Mouse (Mus musculus): ENCODE measurements around the gene Prrxl1. TPM values are rescaled to one million over a fixed set of nuclear protein-coding genes. Genes with fewer than 3 reads are reported as not detected.

The Prrxl1 gene
- polyA plus RNA-seq, 1 experiment: not detected

DNA sequence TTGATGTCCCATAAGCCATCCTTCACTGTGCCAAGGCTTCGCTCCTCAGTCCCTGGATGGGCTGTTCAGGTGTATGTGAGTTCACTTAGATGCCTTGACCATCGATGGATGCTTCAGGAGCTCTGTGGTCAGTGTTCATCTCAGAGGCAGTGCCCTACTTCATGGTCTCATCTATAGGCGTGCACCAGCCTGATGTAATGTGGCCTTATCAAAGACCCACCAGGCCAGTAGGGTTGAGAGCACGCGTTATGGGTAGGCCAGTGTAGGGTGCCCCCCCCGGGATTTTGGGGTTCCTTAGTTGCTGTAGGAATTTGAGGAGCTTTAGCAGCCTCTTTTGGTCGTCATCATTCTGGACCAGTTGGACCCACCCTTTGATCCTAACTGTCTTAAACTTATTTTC, 25.6 kb downstream of the Prrxl1 start:
- WGBS: 83% methylated on average over 7 of the region's 7 CpGs
- H3K4me3 ChIP-seq (ENCODE audit: low read depth, low read length): no peak overlapping the region
- H3K36me3 ChIP-seq (ENCODE audit: control insufficient read depth, insufficient read depth, low read length): no peaks in the 10 kb centered on the region
- H3K27me3 ChIP-seq (ENCODE audit: control insufficient read depth, insufficient read depth, low read length): no peaks in the 10 kb centered on the region
- H3K4me1 ChIP-seq (ENCODE audit: control insufficient read depth, insufficient read depth, insufficient read length, low read length): no peaks in the 10 kb centered on the region
- H3K27ac ChIP-seq (ENCODE audit: insufficient read depth, low read depth, low read length): no peak overlapping the region
- TF ChIP-seq CTCF (IDR thresholded peaks at IDR 0.05; ENCODE audit: extremely low read depth, insufficient read length, insufficient replicate concordance, low read depth, low read length): no peak
- no peak for TF ChIP-seq POLR2A (IDR thresholded peaks at IDR 0.05; ENCODE audit: low read depth, low read length)

DNA sequence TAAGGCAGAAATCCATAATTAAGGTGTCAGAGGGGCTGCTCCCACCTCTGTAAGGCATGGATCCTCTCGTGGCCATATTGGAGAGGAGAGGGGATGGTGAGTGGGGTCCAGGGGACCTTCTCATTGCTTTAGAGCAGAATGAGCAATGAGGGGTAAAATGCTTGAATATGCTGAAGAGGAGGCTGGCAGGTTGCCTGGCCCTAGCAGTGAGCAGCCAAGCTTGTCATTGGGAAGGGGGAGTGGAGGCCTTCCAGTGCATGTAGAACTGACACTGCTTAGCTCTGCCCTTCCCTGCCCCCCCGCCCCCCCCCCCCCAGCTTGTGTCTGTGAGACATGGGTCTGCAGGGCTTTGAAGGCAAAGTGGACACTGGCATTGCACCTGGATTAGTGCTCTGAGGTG, 28.1 kb downstream of the Prrxl1 start:
- no peaks in the 10 kb centered on the region for H3K4me1 ChIP-seq (ENCODE audit: control insufficient read depth, insufficient read depth, insufficient read length, low read length)
- TF ChIP-seq POLR2A (IDR thresholded peaks at IDR 0.05; ENCODE audit: low read depth, low read length) (no peak), CTCF (IDR thresholded peaks at IDR 0.05; ENCODE audit: extremely low read depth, insufficient read length, insufficient replicate concordance, low read depth, low read length) (no peak)
- no peak overlapping the region for H3K27ac ChIP-seq (ENCODE audit: insufficient read depth, low read depth, low read length)
- 25% methylated on average over 2 of the region's 2 CpGs for WGBS
- no peaks in the 10 kb centered on the region for H3K36me3 ChIP-seq (ENCODE audit: control insufficient read depth, insufficient read depth, low read length)
- H3K27me3 ChIP-seq (ENCODE audit: control insufficient read depth, insufficient read depth, low read length): no peaks in the 10 kb centered on the region
- no peak overlapping the region for H3K4me3 ChIP-seq (ENCODE audit: low read depth, low read length)

GRCm38 (mm10) chr14:32628584-32628983, 29.4 kb downstream of the Prrxl1 start:
- TF ChIP-seq CTCF (IDR thresholded peaks at IDR 0.05; ENCODE audit: extremely low read depth, insufficient read length, insufficient replicate concordance, low read depth, low read length) (no peak), POLR2A (IDR thresholded peaks at IDR 0.05; ENCODE audit: low read depth, low read length) (no peak)
- no peak overlapping the region for H3K4me3 ChIP-seq (ENCODE audit: low read depth, low read length)
- no peak overlapping the region for H3K27ac ChIP-seq (ENCODE audit: insufficient read depth, low read depth, low read length)
- H3K36me3 ChIP-seq (ENCODE audit: control insufficient read depth, insufficient read depth, low read length): no peaks in the 10 kb centered on the region
- no peaks in the 10 kb centered on the region for H3K27me3 ChIP-seq (ENCODE audit: control insufficient read depth, insufficient read depth, low read length)
- 52% methylated on average over 10 of the region's 10 CpGs for WGBS
- no peaks in the 10 kb centered on the region for H3K4me1 ChIP-seq (ENCODE audit: control insufficient read depth, insufficient read depth, insufficient read length, low read length)

DNA sequence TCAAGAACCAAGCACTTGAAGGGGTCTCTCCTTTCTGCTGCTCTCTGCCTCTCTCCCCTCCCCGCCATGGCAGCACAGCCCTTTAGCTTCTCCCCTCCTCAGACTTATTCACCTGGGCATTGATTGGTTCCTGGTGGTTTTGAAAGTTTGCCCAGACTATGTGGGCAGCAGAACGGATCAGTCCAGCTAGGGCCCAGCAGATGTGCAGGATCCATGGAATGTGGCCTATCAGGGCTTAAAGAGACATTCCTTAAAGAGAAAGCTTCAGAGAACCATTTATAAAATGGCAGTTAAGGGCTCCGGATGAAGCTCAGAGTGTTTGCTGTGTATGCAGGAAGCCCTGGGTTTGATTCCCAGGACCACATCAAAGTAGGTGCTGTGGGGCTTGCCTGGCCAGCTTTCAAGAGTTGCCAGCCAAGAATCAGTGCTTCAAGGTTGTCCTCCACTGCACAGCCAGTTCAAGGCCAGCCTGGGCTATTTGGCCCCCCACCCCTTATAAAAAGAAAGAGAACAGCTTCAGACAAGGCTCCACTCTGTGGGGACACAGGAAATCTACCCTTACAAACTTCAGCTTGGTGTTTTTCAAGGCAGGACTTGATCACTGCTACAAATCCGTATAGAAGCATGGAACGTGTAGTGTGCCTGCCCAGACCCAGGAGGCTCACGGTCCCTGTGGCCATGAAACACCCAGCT, 33.8 kb downstream of the Prrxl1 start:
- Histone ChIP-seq H3K4me3 (ENCODE audit: low read depth, low read length) (no peak overlapping the region), H3K27ac (ENCODE audit: insufficient read depth, low read depth, low read length) (no peak overlapping the region), H3K4me1 (ENCODE audit: control insufficient read depth, insufficient read depth, insufficient read length, low read length) (no peaks in the 10 kb centered on the region), H3K36me3 (ENCODE audit: control insufficient read depth, insufficient read depth, low read length) (no peaks in the 10 kb centered on the region), H3K27me3 (ENCODE audit: control insufficient read depth, insufficient read depth, low read length) (no peaks in the 10 kb centered on the region)
- 75% methylated on average over 6 of the region's 6 CpGs for WGBS
- no peak for TF ChIP-seq CTCF (IDR thresholded peaks at IDR 0.05; ENCODE audit: extremely low read depth, insufficient read length, insufficient replicate concordance, low read depth, low read length)
- no peak for TF ChIP-seq POLR2A (IDR thresholded peaks at IDR 0.05; ENCODE audit: low read depth, low read length)

DNA sequence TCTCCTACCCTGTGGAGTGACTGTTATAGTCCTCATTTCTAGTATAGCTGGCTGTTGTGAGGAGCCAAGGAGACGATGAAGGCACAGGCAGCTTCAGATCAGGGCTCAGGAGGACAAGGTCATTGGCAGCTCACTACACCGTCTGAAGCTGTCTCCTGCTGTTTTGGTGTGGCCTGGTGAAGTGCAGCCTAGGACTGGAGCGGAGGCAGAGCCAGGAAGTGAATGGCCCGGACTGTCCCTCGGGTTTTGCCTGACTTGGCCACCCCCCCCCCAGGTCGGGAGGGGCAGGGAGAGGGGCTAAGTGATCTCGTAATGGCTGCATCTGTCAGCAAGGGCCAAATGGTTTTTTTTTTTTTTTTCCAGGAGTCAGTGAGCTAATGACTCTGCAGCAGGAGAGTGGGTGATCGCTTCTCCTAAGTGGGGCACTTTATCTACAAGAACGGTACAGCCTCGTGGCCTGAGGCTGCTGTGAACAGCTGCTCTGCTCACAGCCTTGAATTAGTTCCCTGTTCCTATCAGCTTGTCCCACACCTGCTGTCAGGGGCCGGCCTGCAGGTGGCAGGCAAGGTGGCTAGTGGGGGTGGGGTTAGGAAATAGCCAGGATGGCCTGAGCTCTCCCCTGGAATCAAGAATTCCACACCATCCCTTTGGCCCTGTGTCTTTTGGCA, 34.9 kb downstream of the Prrxl1 start:
- H3K36me3 ChIP-seq (ENCODE audit: control insufficient read depth, insufficient read depth, low read length): no peaks in the 10 kb centered on the region
- no peak for TF ChIP-seq POLR2A (IDR thresholded peaks at IDR 0.05; ENCODE audit: low read depth, low read length)
- TF ChIP-seq CTCF (IDR thresholded peaks at IDR 0.05; ENCODE audit: extremely low read depth, insufficient read length, insufficient replicate concordance, low read depth, low read length): no peak
- no peaks in the 10 kb centered on the region for H3K4me1 ChIP-seq (ENCODE audit: control insufficient read depth, insufficient read depth, insufficient read length, low read length)
- 13% methylated on average over 11 of the region's 11 CpGs for WGBS
- no peaks in the 10 kb centered on the region for H3K27me3 ChIP-seq (ENCODE audit: control insufficient read depth, insufficient read depth, low read length)
- H3K27ac ChIP-seq (ENCODE audit: insufficient read depth, low read depth, low read length): no peak overlapping the region
- no peak overlapping the region for H3K4me3 ChIP-seq (ENCODE audit: low read depth, low read length)

GRCm38 (mm10) chr14:32638485-32638884, 39.3 kb downstream of the Prrxl1 start:
- Histone ChIP-seq H3K36me3 (ENCODE audit: control insufficient read depth, insufficient read depth, low read length) (no peaks in the 10 kb centered on the region), H3K4me3 (ENCODE audit: low read depth, low read length) (no peak overlapping the region), H3K4me1 (ENCODE audit: control insufficient read depth, insufficient read depth, insufficient read length, low read length) (no peaks in the 10 kb centered on the region), H3K27ac (ENCODE audit: insufficient read depth, low read depth, low read length) (no peak overlapping the region), H3K27me3 (ENCODE audit: control insufficient read depth, insufficient read depth, low read length) (no peaks in the 10 kb centered on the region)
- no peak for TF ChIP-seq POLR2A (IDR thresholded peaks at IDR 0.05; ENCODE audit: low read depth, low read length)
- TF ChIP-seq CTCF (IDR thresholded peaks at IDR 0.05; ENCODE audit: extremely low read depth, insufficient read length, insufficient replicate concordance, low read depth, low read length): no peak
- WGBS: 81% methylated on average over 2 of the region's 2 CpGs

DNA sequence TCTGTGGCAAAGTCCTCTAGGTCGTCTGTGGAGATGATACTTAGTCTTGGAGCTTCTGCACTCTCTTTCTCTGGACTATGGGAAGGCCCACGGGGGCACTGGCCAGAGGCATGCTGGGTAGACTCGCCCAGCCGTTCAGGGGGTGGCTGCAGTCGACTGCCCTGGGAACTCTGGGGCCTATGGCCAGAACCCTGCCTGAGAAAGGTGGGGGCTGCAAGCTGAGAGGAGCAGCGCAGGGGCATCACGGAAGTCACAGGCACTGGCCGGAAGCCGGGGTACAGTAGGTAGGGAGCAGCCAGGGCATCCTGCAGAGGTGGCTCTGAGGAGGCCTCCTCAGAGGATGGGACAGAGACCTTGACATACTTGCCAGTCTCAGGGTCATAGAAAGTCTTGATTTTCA, 60.6 kb downstream of the Prrxl1 start:
- Histone ChIP-seq H3K4me1 (ENCODE audit: control insufficient read depth, insufficient read depth, insufficient read length, low read length) (no peaks in the 10 kb centered on the region), H3K27me3 (ENCODE audit: control insufficient read depth, insufficient read depth, low read length) (no peaks in the 10 kb centered on the region), H3K27ac (ENCODE audit: insufficient read depth, low read depth, low read length) (no peak overlapping the region), H3K4me3 (ENCODE audit: low read depth, low read length) (no peak overlapping the region), H3K36me3 (ENCODE audit: control insufficient read depth, insufficient read depth, low read length) (no peaks in the 10 kb centered on the region)
- WGBS: 81% methylated on average over 9 of the region's 9 CpGs
- TF ChIP-seq CTCF (IDR thresholded peaks at IDR 0.05; ENCODE audit: extremely low read depth, insufficient read length, insufficient replicate concordance, low read depth, low read length) (no peak), POLR2A (IDR thresholded peaks at IDR 0.05; ENCODE audit: low read depth, low read length) (no peak)

Data from small intestine, adult 2 months (tissue).